Mouse (Mus musculus): ENCODE results near the gene Olfr1282.

DNA sequence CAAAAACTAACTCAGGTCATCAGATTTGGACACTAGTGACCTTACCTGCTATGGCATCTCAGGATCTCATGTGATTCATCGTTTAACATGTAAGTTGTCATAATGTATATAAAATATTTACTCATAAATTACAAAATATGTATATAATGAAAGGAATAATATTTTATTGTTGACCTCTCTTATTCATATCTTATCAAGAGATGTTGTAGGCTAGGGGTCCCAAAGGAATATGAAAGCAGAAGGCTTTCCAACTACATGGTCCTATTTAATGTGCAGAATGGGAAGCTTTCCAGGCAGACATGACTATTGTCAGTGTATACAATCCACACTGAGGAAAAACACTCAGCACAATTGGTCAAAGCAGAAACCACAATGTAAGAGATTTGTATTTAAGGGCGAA is 30.6 kb upstream of the Olfr1282 start, which contains the start of gene Olfr1283:
- TF ChIP-seq POLR2A (IDR thresholded peaks at IDR 0.05; ENCODE audit: insufficient read length, low read depth) = no peak
- TF ChIP-seq REST (IDR thresholded peaks at IDR 0.05; ENCODE audit: insufficient read depth, insufficient read length) = no peak
- TF ChIP-seq TCF12 (IDR thresholded peaks at IDR 0.05; ENCODE audit: insufficient read depth, poor library complexity, severe bottlenecking) = no peak
- TF ChIP-seq MYOD1 (IDR thresholded peaks at IDR 0.05; ENCODE audit: control insufficient read depth in 1 of 3, insufficient read length in 2 of 3, low read depth in 2 of 3) = no peak
- no peak for TF ChIP-seq MAX (IDR thresholded peaks at IDR 0.05; ENCODE audit: low read depth)
- no peak for TF ChIP-seq POLR2AphosphoS2 (IDR thresholded peaks at IDR 0.05; ENCODE audit: insufficient read length, low read depth)
- no peak for TF ChIP-seq USF1 (IDR thresholded peaks at IDR 0.05; ENCODE audit: low read depth)
- TF ChIP-seq TCF3 (IDR thresholded peaks at IDR 0.05; ENCODE audit: insufficient read length, low read depth) = no peak
- TF ChIP-seq E2F4 (IDR thresholded peaks at IDR 0.05; ENCODE audit: insufficient read depth) = no peak
- TF ChIP-seq CEBPB (IDR thresholded peaks at IDR 0.05; ENCODE audit: insufficient read depth, poor library complexity, severe bottlenecking) = no peak
- TF ChIP-seq MYOG (IDR thresholded peaks at IDR 0.05; ENCODE audit: control insufficient read depth in 1 of 3, insufficient read depth in 1 of 3, insufficient read length in 2 of 3, low read depth in 2 of 3) = no peak
